Mouse (Mus musculus): ENCODE results near the gene Cacna2d4. TPM values are rescaled to one million over a fixed set of nuclear protein-coding genes. Genes with fewer than 3 reads are reported as not detected.
"Not testable (repeated sequence)": the region's sequence is repeated elsewhere in the genome, so short reads cannot be mapped to it uniquely, and the experiment has no call there.

Gene Cacna2d4
- under 1 TPM in 3 of 4 experiments, not detected in 1; 0.24 to 0.62 (median 0.24) TPM for total RNA-seq (2022)

- DNase-seq, result no peak
Measured at GRCm38 (mm10) chr6:119236241-119236640, at the start of gene Cacna2d4. Gene Cacna2d4 (plus strand): TSS chr6:119236526.

GRCm38 (mm10) chr6:119186658-119187057 is 49.7 kb upstream of the Cacna2d4 start:
- DNase-seq, result no peak

GRCm38 (mm10) chr6:119187631-119188030 is 48.7 kb upstream of the Cacna2d4 start:
- no peak for DNase-seq

- DNase-seq, result no peak
Measured at GRCm38 (mm10) chr6:119191478-119191877, 44.8 kb upstream of the Cacna2d4 start.

- DNase-seq, result no peak
Measured at GRCm38 (mm10) chr6:119193571-119194154, 42.7 kb upstream of the Cacna2d4 start.

- DNase-seq, result no peak
Measured at GRCm38 (mm10) chr6:119194161-119194560, 42.2 kb upstream of the Cacna2d4 start.

- DNase-seq, result no peak
Measured at GRCm38 (mm10) chr6:119194601-119195000, 41.7 kb upstream of the Cacna2d4 start.

- DNase-seq, result no peak
Measured at GRCm38 (mm10) chr6:119196382-119197305, 39.7 kb upstream of the Cacna2d4 start, which contains the start of gene Cacna1c. Gene Cacna1c (minus strand): TSS chr6:119196418.

- no peak for DNase-seq
Measured at GRCm38 (mm10) chr6:119198534-119199273, 37.6 kb upstream of the Cacna2d4 start.

GRCm38 (mm10) chr6:119199274-119199879 is 36.9 kb upstream of the Cacna2d4 start:
- DNase-seq, result no peak

GRCm38 (mm10) chr6:119200362-119200761 is 36.0 kb upstream of the Cacna2d4 start:
- no peak for DNase-seq

GRCm38 (mm10) chr6:119201575-119201974 is 34.8 kb upstream of the Cacna2d4 start:
- DNase-seq, result no peak

- DNase-seq, result no peak
Measured at GRCm38 (mm10) chr6:119204286-119204685, 32.0 kb upstream of the Cacna2d4 start.

GRCm38 (mm10) chr6:119204915-119205314 is 31.4 kb upstream of the Cacna2d4 start:
- DNase-seq, result no peak

- not testable (repeated sequence) for DNase-seq
Measured at GRCm38 (mm10) chr6:119206006-119206405, 30.3 kb upstream of the Cacna2d4 start.

GRCm38 (mm10) chr6:119213375-119213774 is 23.0 kb upstream of the Cacna2d4 start:
- no peak for DNase-seq

- no peak for DNase-seq
Measured at GRCm38 (mm10) chr6:119214190-119214589, 22.1 kb upstream of the Cacna2d4 start.

GRCm38 (mm10) chr6:119215040-119215613 is 21.2 kb upstream of the Cacna2d4 start:
- DNase-seq, result no peak

GRCm38 (mm10) chr6:119217661-119218060 is 18.7 kb upstream of the Cacna2d4 start:
- DNase-seq, result no peak

- DNase-seq, result no peak
Measured at GRCm38 (mm10) chr6:119218591-119218990, 17.7 kb upstream of the Cacna2d4 start.

GRCm38 (mm10) chr6:119219237-119219870 is 17.0 kb upstream of the Cacna2d4 start:
- DNase-seq, result no peak

- no peak for DNase-seq
Measured at GRCm38 (mm10) chr6:119220297-119220696, 16.0 kb upstream of the Cacna2d4 start.
